Mouse (Mus musculus): ENCODE results near the gene Ngb.

Ngb gene

DNA sequence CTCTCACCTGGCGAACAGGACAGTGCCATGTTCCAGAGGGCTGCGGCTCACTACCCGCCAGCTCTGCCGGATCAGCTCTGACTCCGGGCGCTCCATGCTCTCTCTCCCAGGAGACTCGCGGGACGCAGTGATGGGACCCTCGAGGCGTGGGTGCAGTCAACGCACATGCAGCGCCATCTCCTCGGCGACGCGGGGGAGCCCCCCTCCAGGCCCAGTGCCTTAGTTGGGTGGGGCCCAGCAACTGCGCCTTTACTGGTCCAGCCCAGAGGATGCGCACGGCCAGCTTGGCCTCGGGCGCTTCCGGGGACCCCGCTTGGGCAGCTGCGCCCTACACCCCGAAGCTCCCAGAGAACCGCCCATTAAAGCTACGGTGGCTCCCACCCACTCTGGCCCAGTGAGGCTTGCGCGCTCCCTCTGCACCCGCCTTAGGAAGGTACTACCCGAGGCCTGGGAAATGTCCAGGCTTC lies at the start of gene Ngb:
Gene Ngb (minus strand): TSS at position 375 of the 467 bp plus-strand sequence.
- no peak for DNase-seq (ENCODE audit: low read depth)

DNA sequence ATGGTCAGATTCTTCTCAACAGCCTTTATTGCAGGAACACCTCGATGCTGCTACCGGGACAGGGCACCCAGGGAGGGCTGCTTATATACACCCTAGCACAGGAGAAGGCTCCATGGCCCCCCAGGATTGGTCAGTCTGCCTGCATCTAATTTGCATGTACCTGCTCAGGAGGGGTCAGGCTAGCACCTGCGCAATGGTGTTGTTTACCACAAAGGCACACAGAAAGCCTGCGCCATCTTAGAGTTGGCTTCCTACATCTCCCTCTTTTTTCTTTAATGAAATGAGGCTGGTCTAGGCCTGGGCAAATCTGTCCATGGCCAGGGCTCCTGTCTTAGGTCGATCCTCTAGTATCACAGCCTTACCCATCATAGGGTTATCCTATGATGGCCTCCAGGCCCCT lies 47.1 kb upstream of the Ngb start:
- no peak for DNase-seq (ENCODE audit: low read depth)

DNA sequence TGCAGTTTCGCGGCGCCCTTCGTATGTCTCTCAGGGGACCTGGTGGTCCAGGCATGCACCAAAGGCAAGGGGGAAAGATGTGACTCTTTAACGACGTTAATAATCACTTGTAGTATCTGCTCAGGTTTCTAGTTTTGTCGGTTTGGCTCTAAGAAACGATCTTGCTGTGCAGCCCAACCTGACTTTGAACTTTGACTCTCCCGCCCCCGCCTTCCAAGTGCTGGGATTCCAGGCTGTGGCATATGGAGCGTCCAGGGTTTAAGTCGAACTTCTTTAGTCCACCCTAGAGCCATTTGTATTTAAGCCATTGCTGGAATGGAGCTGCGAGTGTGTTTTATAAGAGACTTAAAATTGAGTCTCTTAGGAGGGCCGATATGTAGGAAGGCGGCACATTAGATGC lies 45.8 kb upstream of the Ngb start:
- peak; percentile 32 for DNase-seq (ENCODE audit: low read depth)

DNA sequence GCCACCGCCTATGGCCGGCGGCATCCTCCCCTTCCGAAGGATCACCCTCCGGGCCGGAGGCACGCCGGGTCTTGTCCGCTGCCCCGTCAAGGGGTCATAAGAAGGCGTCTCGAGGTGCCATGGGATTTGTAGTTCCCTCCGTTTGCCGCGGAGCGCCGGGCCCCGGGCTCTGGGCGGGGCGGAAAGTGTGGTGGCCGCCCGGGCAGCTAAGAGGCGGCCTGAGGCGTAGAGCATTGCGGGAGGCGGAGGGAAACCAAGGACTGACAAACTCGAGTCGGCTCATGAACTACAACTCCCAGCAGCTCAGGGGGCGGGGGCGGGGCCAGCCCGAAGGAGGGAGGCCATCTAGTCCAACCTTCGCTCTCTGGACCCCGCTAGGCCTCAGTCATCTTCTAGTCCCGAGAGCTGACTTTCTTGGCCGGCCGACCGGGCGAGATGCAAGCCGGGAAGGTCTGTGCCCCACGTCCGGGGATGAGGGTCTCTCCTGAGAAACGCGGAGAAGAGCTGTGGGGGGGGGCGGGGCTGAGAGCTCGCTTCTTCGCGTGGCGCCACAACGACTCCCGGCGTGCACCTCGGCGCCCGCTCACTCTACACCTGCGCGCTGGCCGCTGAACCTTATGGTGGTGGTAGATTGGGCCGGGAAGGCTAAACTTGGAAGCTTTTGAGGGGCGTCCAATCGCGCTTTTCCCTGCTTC lies 45.2 kb upstream of the Ngb start, which contains the start of gene Pomt2:
Gene Pomt2 (minus strand): TSS at position 574 of the 695 bp plus-strand sequence.
- DNase-seq (ENCODE audit: low read depth) = peak; percentile 98

DNA sequence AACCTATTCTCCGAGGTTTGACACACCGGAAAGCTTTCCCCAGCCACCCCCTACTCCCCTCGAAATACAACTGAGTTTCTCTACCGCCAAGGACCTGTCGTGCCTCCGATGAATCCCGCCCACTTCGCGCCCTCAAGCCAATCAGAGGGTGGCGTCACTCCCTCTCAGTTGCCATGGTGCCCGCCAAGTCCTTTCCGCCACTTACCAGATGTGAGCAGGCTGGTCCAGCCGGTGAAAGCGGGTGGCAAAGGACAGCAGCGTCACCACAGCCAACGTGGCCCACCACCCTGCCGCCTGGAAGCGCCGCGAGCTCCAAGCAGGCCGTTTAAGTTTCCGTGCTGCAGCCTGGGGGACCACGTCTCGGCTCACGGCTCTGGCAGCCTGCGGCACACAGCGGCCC lies 44.6 kb upstream of the Ngb start, which contains the start of gene Gstz1:
Gene Gstz1 (plus strand): TSS at position 200 of the 400 bp plus-strand sequence.
- peak; percentile 92 for DNase-seq (ENCODE audit: low read depth)

DNA sequence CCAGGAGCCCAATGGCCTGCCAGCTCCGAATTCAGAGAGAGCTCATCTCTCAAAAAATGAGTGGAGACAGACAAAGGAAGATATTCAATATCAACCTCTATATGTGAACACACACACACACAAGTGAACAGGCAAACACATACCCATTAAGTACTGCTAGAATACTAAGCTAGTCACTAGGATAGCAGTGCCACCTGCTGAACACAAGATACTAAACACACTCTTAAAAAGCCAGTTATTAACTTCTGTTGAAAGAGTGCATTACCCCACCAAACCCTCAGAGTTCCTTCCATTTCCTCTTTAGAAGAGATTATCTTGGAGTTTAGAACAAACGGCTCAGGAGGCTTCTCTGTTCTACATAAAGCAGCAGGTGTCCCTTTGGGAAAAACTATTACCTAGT lies 39.8 kb upstream of the Ngb start:
- DNase-seq (ENCODE audit: low read depth) = peak; percentile 54

DNA sequence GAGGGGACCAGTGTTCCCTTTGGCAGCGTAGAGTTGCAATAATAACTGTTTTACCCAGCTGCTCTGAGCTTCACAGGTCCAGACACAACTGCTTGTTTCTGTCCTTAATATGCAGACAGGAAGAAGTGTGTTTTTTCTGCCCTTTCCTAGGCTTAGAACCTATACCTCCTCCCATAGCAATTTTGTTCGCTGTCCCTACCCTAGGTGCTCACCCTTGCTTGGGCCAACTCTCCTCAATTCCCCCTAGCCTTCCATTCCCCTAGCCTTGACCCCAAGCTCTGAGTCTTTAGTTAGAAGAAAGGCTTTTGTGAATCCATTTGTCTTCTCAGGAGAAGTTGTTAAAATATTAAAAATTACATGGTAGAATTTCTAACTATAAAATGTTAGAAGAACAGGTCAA lies 36.4 kb upstream of the Ngb start:
- no peak for DNase-seq (ENCODE audit: low read depth)

DNA sequence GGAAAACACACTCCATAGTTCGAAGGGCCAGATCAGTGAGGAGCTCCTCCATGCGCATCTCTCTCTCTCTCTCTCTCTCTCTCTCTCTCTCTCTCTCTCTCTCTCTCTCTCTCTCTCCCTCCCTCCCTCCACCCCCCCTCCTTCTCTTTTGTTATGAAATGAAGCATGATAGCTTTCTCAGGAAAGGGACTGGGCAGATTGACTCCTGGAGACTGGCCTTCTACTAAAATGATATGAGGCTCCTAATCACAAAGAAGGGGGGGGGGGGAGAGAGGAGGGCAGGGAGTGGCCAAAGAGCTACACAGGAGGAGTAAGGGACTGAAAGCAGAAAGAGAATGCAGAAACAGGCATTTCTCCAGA lies 36.0 kb upstream of the Ngb start:
- DNase-seq (ENCODE audit: low read depth) = no peak

DNA sequence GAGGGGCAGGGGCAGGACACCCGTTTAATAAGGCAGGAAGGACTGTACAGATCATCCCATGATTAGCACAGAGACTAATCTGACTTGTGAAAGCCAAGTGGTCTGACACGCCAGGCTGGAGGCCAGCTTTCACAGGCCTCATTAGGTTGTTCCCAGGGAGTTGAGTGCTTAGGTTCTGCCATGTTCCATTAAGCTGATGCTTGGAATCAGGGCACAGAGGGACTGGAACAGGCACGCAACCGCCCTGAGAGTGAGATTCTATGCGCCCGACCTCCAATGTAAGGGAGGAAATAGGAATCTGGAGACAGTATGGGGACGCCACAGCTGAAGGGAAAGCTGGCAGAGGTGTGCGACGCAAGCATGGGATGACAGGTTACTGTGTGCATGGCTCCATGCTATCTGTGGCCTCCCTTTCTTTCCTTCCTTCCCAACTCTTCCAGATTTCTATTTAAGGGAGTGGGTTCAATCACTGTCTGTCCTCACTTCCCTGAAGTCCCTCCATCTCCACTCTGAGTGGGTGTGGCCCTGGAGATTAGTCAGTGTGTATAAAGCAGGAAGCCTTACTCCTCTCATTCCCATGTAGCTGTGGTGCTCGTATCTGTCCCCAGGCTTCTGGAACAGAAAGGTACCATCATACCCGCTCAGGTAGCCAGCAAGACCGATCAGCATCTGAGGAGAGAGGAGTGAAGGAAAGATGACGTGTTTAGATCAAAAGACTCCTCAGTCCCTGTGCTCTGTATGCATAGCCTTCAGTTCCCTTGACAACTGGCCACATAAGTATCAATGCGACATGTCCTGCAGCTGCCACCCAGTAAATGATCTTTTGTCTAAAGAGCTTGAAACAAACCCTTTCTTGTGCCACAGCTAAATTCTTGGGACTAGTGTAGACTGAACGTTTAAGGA lies 35.4 kb upstream of the Ngb start:
- DNase-seq (ENCODE audit: low read depth) = no peak

DNA sequence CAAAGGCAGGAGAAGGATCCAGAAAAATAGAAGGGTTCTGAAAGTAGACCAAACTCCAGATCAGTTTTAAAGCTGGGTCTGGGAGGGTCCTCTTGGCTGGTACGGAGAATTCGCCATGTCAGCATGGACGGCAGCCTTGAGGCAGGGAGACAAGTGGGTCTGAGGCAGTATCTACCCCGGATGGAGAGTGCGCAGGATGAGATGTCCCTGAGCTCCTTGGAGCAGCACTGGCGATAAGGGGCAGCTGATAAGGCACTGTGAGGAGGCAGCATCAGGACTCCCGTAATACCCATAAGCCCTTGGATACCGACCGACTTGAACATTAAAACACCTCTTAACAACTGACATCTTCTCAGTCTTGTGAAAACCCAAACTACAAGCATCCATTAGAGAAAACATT lies 30.4 kb upstream of the Ngb start:
- DNase-seq (ENCODE audit: low read depth) = no peak

DNA sequence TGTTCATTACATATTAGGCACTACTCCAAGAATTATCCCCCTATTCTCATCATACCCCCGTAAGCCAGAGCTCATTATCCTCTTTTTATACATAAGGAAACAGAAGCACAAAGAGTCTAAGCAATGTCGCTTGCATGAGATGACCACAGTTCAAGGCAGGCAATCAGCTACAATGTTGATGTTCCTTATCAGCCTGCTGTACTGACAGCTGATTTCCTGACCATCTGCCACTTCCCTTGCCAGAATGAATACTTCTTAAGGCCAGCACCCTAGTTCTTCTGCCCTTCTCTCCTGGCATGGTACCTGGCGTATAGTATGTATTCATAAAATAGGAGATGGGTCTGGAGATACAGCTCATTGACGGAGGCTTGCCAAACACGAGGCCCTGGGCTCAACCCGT lies 29.9 kb upstream of the Ngb start:
- peak; percentile 80 for DNase-seq (ENCODE audit: low read depth)

DNA sequence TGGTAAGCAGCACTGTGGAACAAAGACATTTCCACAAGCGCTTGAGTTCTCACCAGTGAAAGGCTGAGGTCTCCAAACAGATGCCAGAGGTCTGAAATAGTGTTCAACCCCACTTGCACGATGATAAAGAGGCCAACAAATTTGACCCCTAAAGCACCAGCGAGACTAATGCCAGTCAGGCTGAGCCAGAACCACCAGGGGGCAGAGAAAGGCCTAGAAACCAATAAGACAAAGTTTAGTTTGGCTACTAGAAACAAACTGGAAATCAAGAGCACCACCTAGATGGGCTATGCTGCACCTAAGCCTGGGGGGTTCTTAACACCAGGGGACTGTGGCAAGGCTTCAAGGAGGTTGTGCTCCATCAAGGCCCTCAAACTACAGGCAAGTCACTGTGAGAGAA lies 29.3 kb upstream of the Ngb start:
- DNase-seq (ENCODE audit: low read depth) = peak; percentile 61

DNA sequence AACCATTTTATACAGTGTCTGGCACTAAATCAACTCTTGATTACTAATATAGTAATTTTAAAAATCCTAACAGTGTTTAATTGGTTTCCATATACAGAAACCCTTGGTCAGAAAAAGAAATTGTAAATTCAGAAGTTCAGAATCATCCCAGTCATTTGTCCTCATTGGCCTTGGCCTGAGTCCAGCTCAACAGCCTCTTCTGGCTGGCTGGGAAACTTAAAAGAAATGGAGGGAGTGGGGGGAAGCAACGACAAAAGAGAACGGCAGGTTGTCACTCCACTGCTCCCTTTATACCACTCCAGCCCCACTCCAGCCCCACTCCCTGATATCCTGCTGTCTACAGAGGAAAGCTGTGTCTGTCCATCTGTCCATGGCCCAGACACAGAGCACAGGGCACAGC lies 28.8 kb upstream of the Ngb start:
- no peak for DNase-seq (ENCODE audit: low read depth)

DNA sequence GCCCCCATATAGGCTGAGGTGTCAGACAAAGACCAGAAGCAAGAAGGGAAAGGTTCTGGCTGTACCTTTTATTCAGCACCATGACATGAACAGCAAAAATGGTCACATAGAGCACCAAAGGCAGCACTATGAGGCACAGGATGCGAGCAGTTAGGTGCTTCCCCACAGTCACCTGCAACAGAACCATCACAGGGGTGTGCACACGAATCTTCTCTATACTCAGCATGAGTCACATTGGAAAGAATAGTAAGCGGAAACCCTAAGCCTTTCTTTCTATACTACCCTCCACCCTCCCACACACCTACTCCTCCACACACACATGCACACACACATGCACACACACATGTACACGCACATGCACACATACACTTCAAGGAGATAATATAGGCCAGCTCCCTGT lies 27.9 kb upstream of the Ngb start:
- DNase-seq (ENCODE audit: low read depth) = no peak

DNA sequence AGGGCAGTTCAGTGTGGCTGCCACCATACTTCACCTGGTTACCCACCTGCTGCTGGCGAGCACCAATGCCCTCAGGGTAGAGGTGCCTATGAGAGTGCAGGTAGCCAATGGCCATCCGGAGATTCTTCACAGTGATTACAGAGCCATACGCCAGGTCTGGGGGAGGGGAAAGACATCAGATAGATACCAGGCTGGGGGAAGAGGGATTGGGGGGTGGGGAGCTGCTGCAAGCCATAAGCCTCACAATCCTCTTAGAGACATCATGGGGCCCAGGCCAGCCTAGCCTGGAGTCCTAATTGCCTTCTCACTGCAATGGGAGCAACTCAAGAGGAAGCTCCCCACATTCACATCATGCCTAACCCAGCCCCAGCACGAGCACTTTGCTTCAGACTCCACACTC lies 24.9 kb upstream of the Ngb start:
- DNase-seq (ENCODE audit: low read depth) = no peak

DNA sequence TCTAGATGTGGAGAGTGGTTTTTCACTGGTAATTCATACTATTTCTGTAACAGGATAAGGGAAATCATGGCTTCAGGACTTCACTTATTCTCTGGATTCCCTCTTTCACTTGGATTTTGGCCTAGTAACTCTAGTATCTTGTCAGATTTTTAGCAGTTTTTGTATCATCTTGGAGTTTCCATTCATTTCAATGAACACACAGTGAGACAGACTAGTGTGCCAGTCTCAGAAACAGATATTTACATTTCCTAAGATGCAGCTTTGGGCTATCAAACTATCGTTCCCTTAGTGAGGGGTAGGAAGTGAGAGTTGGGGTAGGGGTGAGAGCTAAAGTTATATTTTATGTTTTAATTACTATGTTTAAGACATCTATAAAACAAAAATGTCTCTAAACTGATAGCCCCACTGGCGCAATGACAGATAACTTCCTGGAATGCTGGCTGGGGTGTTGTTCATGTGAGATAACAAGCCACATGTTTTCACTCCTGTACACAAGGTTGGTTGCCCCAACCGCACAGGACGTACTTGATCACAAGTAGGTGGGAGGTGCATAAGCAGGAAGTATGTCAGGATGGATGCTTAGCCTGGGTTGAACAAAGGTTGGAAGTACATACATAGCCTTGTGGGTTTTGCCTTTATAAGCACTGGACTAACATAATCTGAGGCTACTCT lies 19.7 kb upstream of the Ngb start:
- DNase-seq (ENCODE audit: low read depth) = peak; percentile 38

DNA sequence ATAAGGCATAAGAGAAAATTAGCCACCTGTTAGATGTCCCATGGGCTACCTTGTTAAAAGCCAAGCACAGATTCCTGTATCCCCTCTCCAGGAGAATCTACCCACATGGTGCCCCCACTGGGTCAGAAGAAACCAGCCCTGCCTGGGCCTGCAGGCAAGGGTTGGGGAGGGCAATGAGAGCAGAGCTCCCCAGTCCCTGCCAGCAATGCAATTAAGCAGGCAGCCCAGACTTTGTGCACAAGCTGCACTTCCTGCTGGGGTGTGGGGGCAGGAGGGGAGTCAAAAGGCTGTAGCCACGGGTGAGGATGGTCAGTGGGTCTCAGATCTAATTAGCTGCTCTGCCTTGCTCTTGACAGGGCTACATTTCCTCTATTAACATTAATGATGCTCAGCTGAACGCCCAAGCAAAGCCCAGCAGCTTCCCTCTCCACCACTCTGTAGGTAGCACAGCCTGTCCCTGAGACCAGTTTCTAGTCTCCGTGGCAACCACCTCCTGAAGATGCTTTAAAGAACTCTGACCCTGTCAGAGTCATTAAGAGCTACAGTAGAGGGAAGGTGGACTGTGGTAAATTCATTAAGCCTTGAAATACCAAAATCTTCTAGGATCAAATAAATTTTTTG lies 5.1 kb upstream of the Ngb start:
- DNase-seq (ENCODE audit: low read depth) = no peak

DNA sequence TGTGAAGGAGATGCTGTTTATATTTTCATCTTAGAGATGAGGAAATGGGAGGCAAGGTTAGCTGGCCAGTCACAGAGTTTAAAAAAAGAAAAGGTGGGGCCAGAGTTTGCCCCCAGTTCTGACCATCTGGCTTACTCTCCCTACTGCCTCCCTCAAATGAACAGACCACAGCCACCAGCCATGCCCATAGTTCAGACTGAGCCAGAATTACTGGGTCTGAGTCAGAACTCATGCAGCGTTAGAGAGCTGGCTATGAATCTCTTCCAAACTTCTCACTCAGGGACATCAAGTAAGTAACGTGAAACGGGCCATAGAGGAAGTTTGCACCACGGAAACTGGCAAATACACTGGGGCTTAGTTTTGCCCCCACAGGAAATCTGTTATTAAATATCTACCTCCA lies 2.5 kb upstream of the Ngb start:
- no peak for DNase-seq (ENCODE audit: low read depth)

DNA sequence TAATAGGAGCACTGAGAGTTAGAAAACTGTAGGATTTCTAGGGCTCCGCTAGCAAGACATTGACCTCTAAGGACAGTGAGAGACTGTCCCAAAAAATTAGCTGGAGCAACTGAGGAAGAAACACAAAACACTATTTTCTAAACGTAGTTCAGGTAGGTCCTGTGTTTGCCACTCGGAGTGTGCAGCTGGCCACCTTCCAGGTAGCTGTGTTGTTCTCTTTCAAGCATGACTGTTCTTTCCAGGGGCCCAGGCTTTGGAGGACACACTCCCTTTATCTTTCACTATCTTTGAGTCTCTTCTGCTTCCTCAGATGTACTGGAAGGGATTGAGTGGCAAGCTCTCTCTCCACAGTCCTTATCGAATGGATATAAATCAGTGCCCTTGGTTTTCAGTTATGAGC lies 1.1 kb upstream of the Ngb start:
- no peak for DNase-seq (ENCODE audit: low read depth)

DNA sequence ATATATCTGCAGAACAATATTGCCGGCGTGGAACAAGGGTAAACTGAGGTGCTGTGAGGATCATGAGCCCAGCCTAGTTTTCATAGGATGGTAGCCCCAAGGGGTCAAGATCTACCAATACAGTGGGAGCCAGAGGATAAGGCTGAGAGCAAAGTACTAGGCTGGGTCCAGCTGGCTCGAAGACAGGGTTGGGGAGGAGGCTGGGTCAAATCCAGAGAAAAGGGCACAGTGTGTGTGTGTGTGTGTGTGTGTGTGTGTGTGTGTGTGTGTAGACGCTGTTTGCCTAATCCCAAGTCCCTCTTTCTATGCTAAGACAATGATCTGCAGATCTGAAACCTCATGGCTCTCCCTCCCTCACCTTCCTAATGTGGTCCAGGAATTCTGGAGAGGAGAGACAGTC lies 2.0 kb downstream of the Ngb start:
- no peak for DNase-seq (ENCODE audit: low read depth)

DNA sequence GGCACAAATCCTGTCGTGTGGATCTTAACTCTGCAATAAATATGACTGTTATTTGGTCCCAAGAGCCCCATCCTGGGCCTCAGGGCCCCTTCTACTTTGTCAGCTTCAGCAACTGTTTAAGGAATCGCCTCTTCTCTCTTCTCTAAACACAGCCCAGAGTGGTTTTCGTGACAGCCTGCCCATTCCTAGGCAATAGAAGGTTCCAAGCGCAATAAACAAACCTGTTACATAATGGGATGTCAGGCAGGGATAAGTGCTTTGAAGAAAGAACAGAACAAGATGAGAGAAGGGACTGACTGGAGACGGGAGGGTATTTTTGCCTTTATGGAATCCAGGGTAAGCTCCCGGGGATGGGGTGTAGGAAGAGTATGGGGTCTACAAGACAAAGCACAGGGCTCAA lies 8.7 kb downstream of the Ngb start:
- DNase-seq (ENCODE audit: low read depth) = no peak

DNA sequence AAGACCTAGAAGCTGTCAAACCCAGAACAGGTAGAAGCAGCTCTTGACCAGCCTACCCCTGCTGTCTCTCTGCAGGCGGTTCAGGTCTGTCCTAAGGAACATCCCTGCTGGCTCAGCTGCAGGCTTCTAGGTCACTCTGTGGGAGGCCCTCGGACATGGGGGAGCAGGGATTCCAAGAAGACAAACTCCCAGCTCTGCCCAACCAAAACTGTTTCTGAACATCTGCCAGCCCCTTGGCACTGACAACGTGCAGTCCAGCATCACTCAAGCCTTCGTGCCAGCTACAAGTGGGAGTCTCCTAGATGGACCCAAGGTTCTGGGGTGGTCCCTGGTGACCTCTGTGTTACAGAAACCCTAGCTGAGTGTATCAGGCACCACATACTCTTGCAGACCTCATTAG lies 9.1 kb downstream of the Ngb start:
- no peak for DNase-seq (ENCODE audit: low read depth)

Measured in 416B (cell line).